Mouse (Mus musculus): ENCODE data around the gene Wscd2. TPM values are rescaled to one million over a fixed set of nuclear protein-coding genes. Genes with fewer than 3 reads are reported as not detected.

Gene Wscd2
- total and polyA plus RNA-seq, 3 experiments = 0.27 TPM; not detected in 2

DNA sequence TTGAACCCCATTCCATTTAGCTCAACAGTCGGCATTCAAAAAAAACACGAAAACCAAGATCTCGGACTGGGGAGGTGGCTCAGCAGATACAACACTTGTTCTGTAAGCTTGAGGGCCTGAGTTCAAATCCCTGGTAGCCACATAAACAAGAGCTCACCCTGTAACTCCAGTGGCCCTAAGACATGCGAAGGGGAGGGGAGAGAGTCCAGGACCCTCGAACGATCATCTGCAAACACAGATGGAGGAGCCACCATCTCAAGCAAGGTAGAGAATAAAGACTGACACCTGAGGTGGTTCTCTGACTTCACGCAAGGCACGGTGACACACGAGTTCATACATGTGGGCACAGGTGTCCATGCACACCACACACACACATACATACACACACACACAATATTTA, 516 bp upstream of the Wscd2 start:
- Histone ChIP-seq H3K9me3 (replicated peaks) (peaks cover 95% of the 10 kb centered on the region), H3K27me3 (ENCODE audit: insufficient read depth, low read length) (no peaks in the 10 kb centered on the region), H3K4me3 (ENCODE audit: low read depth, low read length) (no peak overlapping the region), H3K36me3 (replicated peaks) (no peaks in the 10 kb centered on the region), H3K4me1 (ENCODE audit: insufficient read depth, low read depth, low read length) (no peaks in the 10 kb centered on the region)
- no peak for DNase-seq (ENCODE audit: low spot score)
- ATAC-seq (ENCODE audit: extremely low read depth, insufficient number of reproducible peaks, low FRiP score, poor library complexity, severe bottlenecking) = no peak
- TF ChIP-seq GATA2 (IDR thresholded peaks at IDR 0.05; ENCODE audit: borderline replicate concordance, low read depth, low read length) (no peak), TAL1 (conservative IDR thresholded peaks at IDR 0.05; ENCODE audit: low read depth, low read length) (no peak), POLR2AphosphoS5 (IDR thresholded peaks at IDR 0.05; ENCODE audit: insufficient replicate concordance, low read depth, low read length) (no peak), CTCF (IDR thresholded peaks at IDR 0.05; ENCODE audit: low read depth, low read length) (no peak), GATA1 (IDR thresholded peaks at IDR 0.05; ENCODE audit: borderline replicate concordance, low read length) (no peak)

DNA sequence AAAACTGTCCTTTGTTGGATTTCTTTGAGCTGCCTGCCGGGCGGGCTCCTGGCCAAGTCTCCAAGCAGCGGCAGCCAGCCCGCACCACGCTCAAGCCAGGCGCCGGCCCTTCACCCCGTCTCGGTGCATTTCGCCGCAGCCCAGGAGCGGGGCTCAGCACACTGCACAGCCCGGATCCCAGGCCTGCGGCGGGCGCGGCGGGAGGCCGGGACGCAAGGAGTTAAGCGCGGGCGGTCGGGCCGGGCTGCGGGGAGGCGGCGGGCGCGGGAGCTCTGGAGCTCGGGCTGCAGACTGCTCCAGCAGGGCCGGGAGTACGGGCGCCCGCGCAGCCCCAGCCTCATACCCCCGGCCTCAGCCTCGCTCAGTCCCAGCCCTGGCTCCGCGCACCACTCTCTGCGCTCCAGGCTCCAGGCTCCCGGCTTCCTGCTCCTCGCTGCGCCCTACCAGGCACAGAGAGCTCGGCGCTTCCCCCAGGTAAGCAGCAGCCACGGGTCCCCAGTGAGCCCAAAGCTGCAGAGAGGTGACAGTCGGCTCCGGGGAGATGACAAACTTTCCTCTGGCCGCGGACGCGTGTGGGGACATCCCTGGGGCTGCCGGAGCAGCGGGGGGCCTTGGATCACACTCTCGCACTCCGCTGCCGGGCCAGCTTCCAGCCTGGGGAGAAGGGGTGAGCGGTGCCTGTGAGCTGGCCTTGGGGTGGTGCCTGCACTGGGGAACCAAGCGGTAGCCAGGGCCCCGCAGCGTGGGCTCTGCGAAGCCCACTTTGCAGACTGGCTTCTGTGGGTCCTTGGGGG, 531 bp downstream of the Wscd2 start:
- H3K9me3 ChIP-seq (replicated peaks) = peaks cover 95% of the 10 kb centered on the region
- H3K4me3 ChIP-seq (ENCODE audit: low read depth, low read length) = peak overlapping the region; percentile 20; the same call in 1 of the 2 replicates
- no peaks in the 10 kb centered on the region for H3K27me3 ChIP-seq (ENCODE audit: insufficient read depth, low read length)
- no peak for ATAC-seq (ENCODE audit: extremely low read depth, insufficient number of reproducible peaks, low FRiP score, poor library complexity, severe bottlenecking)
- no peak for DNase-seq (ENCODE audit: low spot score)
- TF ChIP-seq GATA1 (IDR thresholded peaks at IDR 0.05; ENCODE audit: borderline replicate concordance, low read length) (no peak), CTCF (IDR thresholded peaks at IDR 0.05; ENCODE audit: low read depth, low read length) (no peak), TAL1 (conservative IDR thresholded peaks at IDR 0.05; ENCODE audit: low read depth, low read length) (no peak), GATA2 (IDR thresholded peaks at IDR 0.05; ENCODE audit: borderline replicate concordance, low read depth, low read length) (no peak), POLR2AphosphoS5 (IDR thresholded peaks at IDR 0.05; ENCODE audit: insufficient replicate concordance, low read depth, low read length) (no peak)
- no peaks in the 10 kb centered on the region for H3K4me1 ChIP-seq (ENCODE audit: insufficient read depth, low read depth, low read length)
- no peaks in the 10 kb centered on the region for H3K36me3 ChIP-seq (replicated peaks)

DNA sequence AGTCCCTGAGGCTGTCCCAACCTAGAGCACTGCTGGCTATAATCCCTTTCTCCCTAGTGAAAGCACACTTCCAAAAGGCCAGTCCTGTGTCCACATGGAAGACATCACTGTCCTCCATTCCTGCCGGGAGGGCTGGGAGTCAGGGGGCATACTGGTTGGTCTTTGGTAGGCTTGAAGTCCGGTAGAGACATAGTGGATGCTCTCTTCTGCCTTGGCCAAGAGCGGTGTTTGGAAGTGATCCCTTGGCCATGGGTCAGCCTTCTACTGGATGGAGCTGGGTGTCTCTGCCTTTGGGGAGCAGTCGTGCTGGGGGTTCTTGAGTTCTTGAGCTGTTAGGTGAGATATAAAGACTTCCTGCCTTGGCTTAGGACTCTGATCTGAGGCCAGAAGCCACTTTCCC, 1.4 kb downstream of the Wscd2 start:
- Histone ChIP-seq H3K4me1 (ENCODE audit: insufficient read depth, low read depth, low read length) (no peaks in the 10 kb centered on the region), H3K9me3 (replicated peaks) (peaks cover 94% of the 10 kb centered on the region), H3K4me3 (ENCODE audit: low read depth, low read length) (no peak overlapping the region), H3K27me3 (ENCODE audit: insufficient read depth, low read length) (no peaks in the 10 kb centered on the region), H3K36me3 (replicated peaks) (no peaks in the 10 kb centered on the region)
- ATAC-seq (ENCODE audit: extremely low read depth, insufficient number of reproducible peaks, low FRiP score, poor library complexity, severe bottlenecking) (no peak), DNase-seq (ENCODE audit: low spot score) (no peak)
- TF ChIP-seq CTCF (IDR thresholded peaks at IDR 0.05; ENCODE audit: low read depth, low read length) (no peak), GATA1 (IDR thresholded peaks at IDR 0.05; ENCODE audit: borderline replicate concordance, low read length) (no peak), TAL1 (conservative IDR thresholded peaks at IDR 0.05; ENCODE audit: low read depth, low read length) (no peak), POLR2AphosphoS5 (IDR thresholded peaks at IDR 0.05; ENCODE audit: insufficient replicate concordance, low read depth, low read length) (no peak), GATA2 (IDR thresholded peaks at IDR 0.05; ENCODE audit: borderline replicate concordance, low read depth, low read length) (no peak)

DNA sequence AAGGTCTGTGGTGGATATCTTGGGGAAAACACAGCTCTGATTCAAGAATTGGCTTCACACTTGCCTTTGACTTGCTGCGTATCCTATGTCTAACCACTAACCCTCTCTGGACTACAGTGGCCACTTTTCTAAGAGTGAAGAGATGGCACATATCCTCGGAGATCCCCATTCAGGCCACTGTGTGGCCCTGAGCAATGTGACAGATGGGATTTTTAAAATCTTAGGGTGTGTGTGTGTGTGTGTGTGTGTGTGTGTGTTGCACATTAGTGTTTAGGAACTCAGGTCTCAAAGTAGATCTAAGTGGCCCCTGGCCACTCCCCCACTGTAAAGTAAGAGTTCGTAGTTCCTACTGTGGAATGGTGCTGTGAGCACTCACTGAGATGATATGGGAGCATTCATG, 1.9 kb downstream of the Wscd2 start:
- peaks cover 94% of the 10 kb centered on the region for H3K9me3 ChIP-seq (replicated peaks)
- no peak for DNase-seq (ENCODE audit: low spot score)
- H3K4me1 ChIP-seq (ENCODE audit: insufficient read depth, low read depth, low read length) = no peaks in the 10 kb centered on the region
- ATAC-seq (ENCODE audit: extremely low read depth, insufficient number of reproducible peaks, low FRiP score, poor library complexity, severe bottlenecking) = no peak
- H3K4me3 ChIP-seq (ENCODE audit: low read depth, low read length) = no peak overlapping the region
- H3K27me3 ChIP-seq (ENCODE audit: insufficient read depth, low read length) = no peaks in the 10 kb centered on the region
- H3K36me3 ChIP-seq (replicated peaks) = no peaks in the 10 kb centered on the region
- no peak for TF ChIP-seq CTCF (IDR thresholded peaks at IDR 0.05; ENCODE audit: low read depth, low read length)

DNA sequence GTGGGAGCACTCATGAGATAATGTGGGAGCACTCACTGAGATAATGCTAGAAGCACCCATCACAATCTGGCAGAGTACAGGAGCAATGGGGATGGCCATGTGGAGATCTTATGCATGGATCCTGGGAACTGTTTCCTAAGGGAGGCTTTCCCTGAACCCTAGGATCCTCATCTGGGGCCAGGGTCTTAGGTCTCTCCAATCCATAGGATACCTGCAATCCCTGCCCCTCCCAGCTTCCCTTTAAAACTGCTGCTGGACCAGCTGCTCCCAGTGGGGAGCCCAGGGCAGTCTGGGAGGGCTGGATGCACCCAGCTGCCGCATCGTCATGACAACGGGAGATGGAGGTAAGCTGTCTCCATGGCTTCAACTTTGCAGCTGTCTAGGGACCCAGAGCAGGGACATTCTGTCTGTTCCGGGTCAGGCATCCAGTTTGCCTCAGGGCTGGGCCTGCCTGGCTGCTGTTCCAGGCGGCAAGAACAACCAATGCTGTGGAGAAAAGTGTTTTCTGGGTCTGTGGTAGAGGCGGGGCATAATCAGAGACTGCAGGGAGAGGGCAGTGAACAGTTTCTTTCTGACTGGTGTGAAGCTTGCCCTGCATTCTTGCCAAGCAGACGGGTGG, 2.4 kb downstream of the Wscd2 start:
- no peaks in the 10 kb centered on the region for H3K36me3 ChIP-seq (replicated peaks)
- DNase-seq (ENCODE audit: low spot score) (no peak), ATAC-seq (ENCODE audit: extremely low read depth, insufficient number of reproducible peaks, low FRiP score, poor library complexity, severe bottlenecking) (no peak)
- TF ChIP-seq GATA1 (IDR thresholded peaks at IDR 0.05; ENCODE audit: borderline replicate concordance, low read length) (no peak), POLR2AphosphoS5 (IDR thresholded peaks at IDR 0.05; ENCODE audit: insufficient replicate concordance, low read depth, low read length) (no peak), CTCF (IDR thresholded peaks at IDR 0.05; ENCODE audit: low read depth, low read length) (no peak), GATA2 (IDR thresholded peaks at IDR 0.05; ENCODE audit: borderline replicate concordance, low read depth, low read length) (no peak), TAL1 (conservative IDR thresholded peaks at IDR 0.05; ENCODE audit: low read depth, low read length) (no peak)
- H3K9me3 ChIP-seq (replicated peaks) = peaks cover 96% of the 10 kb centered on the region
- no peaks in the 10 kb centered on the region for H3K4me1 ChIP-seq (ENCODE audit: insufficient read depth, low read depth, low read length)
- H3K4me3 ChIP-seq (ENCODE audit: low read depth, low read length) = no peak overlapping the region; the same call in 1 of the 2 replicates
- no peaks in the 10 kb centered on the region for H3K27me3 ChIP-seq (ENCODE audit: insufficient read depth, low read length)

DNA sequence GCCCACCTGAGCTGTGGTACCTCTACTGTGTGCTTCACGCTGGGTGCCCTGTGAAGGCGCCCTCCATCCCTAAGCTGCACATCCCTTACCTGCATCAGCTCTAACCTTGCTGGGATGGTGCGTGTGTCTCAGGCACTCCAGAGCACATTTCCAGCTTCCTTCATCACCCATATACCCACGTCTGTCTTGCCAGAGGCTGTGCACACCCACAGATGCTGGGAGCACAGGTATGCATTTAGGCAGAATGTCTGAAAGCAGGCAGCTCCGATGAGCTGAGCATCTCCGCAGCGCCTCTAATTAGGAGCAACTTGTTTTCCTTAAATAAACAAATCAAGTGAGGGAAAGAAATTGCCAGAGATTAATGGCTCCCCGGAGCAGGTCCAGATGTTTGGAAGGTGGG, 3.9 kb downstream of the Wscd2 start:
- Histone ChIP-seq H3K4me3 (ENCODE audit: low read depth, low read length) (no peak overlapping the region), H3K36me3 (replicated peaks) (no peaks in the 10 kb centered on the region), H3K9me3 (replicated peaks) (peaks cover 95% of the 10 kb centered on the region), H3K27me3 (ENCODE audit: insufficient read depth, low read length) (no peaks in the 10 kb centered on the region), H3K4me1 (ENCODE audit: insufficient read depth, low read depth, low read length) (no peaks in the 10 kb centered on the region)
- ATAC-seq (ENCODE audit: extremely low read depth, insufficient number of reproducible peaks, low FRiP score, poor library complexity, severe bottlenecking) (no peak), DNase-seq (ENCODE audit: low spot score) (no peak)
- no peak for TF ChIP-seq CTCF (IDR thresholded peaks at IDR 0.05; ENCODE audit: low read depth, low read length)
- TF ChIP-seq GATA1 (IDR thresholded peaks at IDR 0.05; ENCODE audit: borderline replicate concordance, low read length) = no peak
- no peak for TF ChIP-seq TAL1 (conservative IDR thresholded peaks at IDR 0.05; ENCODE audit: low read depth, low read length)
- no peak for TF ChIP-seq POLR2AphosphoS5 (IDR thresholded peaks at IDR 0.05; ENCODE audit: insufficient replicate concordance, low read depth, low read length)
- no peak for TF ChIP-seq GATA2 (IDR thresholded peaks at IDR 0.05; ENCODE audit: borderline replicate concordance, low read depth, low read length)
